Mouse (Mus musculus) C2C12 (cell line): ENCODE data around the gene Ubac1. TPM values are rescaled to one million over a fixed set of nuclear protein-coding genes. Genes with fewer than 3 reads are reported as not detected.

ENCODE experiments used
- H3K27me3 ChIP-seq: one replicate; pipeline ENCODE4 v1.6.1; 2011; ENCODE audit not compliant: control insufficient read depth, insufficient read depth, insufficient read length
- H3K36me3 ChIP-seq: one replicate; pipeline ENCODE4 v1.6.1; 2011; ENCODE audit not compliant: control insufficient read depth, insufficient read depth
- H3K4me3 ChIP-seq: one replicate; pipeline ENCODE4 v1.5.1; 2011; ENCODE audit warnings: mild to moderate bottlenecking, control low read depth; ENCODE audit not compliant: poor library complexity, insufficient read depth, severe bottlenecking
- H3K79me2 ChIP-seq: one replicate; pipeline ENCODE4 v1.6.1; 2011; ENCODE audit not compliant: control insufficient read depth, insufficient read depth
- H3K79me3 ChIP-seq: one replicate; pipeline ENCODE4 v1.6.1; 2011; ENCODE audit warnings: low read depth, control low read depth
- H3ac ChIP-seq: one replicate; pipeline ENCODE3; 2011; ENCODE audit warnings: low read depth; ENCODE audit not compliant: control insufficient read depth, insufficient read length
- CEBPB ChIP-seq: IDR thresholded peaks from one replicate; pipeline ENCODE4 v1.6.1; 2011; ENCODE audit warnings: low read depth, mild to moderate bottlenecking, control low read depth, moderate library complexity
- CTCF ChIP-seq: IDR thresholded peaks from one replicate; pipeline ENCODE4 v1.5.1; 2011; ENCODE audit not compliant: control insufficient read depth, insufficient read depth, insufficient read length
- FOSL1 ChIP-seq: IDR thresholded peaks from one replicate; pipeline ENCODE4 v1.8.0; 2011; ENCODE audit warnings: mild to moderate bottlenecking, low read length; ENCODE audit not compliant: poor library complexity, insufficient read depth, severe bottlenecking
- MAX ChIP-seq: IDR thresholded peaks from one replicate; pipeline ENCODE4 v1.6.1; 2011; ENCODE audit warnings: mild to moderate bottlenecking, control low read depth
- MYOD1 ChIP-seq: IDR thresholded peaks from one replicate; pipeline ENCODE4 v1.6.1; 2011; ENCODE audit warnings: low read depth; ENCODE audit not compliant: control insufficient read depth, insufficient read length
- MYOG ChIP-seq: IDR thresholded peaks from one replicate; pipeline ENCODE4 v1.6.1; 2011; ENCODE audit not compliant: control insufficient read depth, insufficient read length; ENCODE audit errors: extremely low read depth
- USF1 ChIP-seq: IDR thresholded peaks from one replicate; pipeline ENCODE4 v1.6.1; 2011; ENCODE audit warnings: low read depth, mild to moderate bottlenecking, control low read depth, moderate library complexity
- polyA plus RNA-seq: library from polyadenylated mRNA; unstranded; fragments of >200 nt; fragmentation: generic; extraction: Trizol; gene quantifications from one replicate; pipeline ENCODE4 v1.2.1, GENCODE M21; 2012; ENCODE audit warnings: missing spikeins

Gene Ubac1
- polyA plus RNA-seq, 1 experiment, result 60.6 TPM

GRCm38 (mm10) chr2:26062241-26062640 is 40.7 kb upstream of the Ubac1 start:
- H3K4me3 ChIP-seq, result no peak overlapping the region
- no peaks in the 10 kb centered on the region for H3K79me3 ChIP-seq
- no peak overlapping the region for H3ac ChIP-seq
- H3K36me3 ChIP-seq, result peaks cover 7% of the 10 kb centered on the region
- H3K79me2 ChIP-seq, result no peaks in the 10 kb centered on the region
- H3K27me3 ChIP-seq, result no peaks in the 10 kb centered on the region
- TF ChIP-seq MYOG, result no peak
- no peak for TF ChIP-seq MAX

GRCm38 (mm10) chr2:26061018-26061666 is 39.6 kb upstream of the Ubac1 start:
- H3K36me3 ChIP-seq, result peaks cover 9% of the 10 kb centered on the region
- no peaks in the 10 kb centered on the region for H3K79me2 ChIP-seq
- H3ac ChIP-seq, result no peak overlapping the region
- TF ChIP-seq USF1 (no peak), MYOD1 (no peak), CEBPB (no peak), FOSL1 (no peak), MAX (no peak), CTCF (no peak), MYOG (no peak)
- no peaks in the 10 kb centered on the region for H3K27me3 ChIP-seq
- H3K4me3 ChIP-seq, result no peak overlapping the region
- H3K79me3 ChIP-seq, result no peaks in the 10 kb centered on the region

- peak; percentile 75 for TF ChIP-seq USF1
- TF ChIP-seq MYOD1, result no peak
- no peak for TF ChIP-seq MYOG
- no peak for TF ChIP-seq FOSL1
- TF ChIP-seq MAX, result no peak
- no peak for TF ChIP-seq CEBPB
- H3K36me3 ChIP-seq, result peaks cover 10% of the 10 kb centered on the region
- H3K27me3 ChIP-seq, result no peaks in the 10 kb centered on the region
- H3K79me3 ChIP-seq, result no peaks in the 10 kb centered on the region
- no peak overlapping the region for H3K4me3 ChIP-seq
- no peaks in the 10 kb centered on the region for H3K79me2 ChIP-seq
- H3ac ChIP-seq, result no peak overlapping the region
Observed at GRCm38 (mm10) chr2:26057053-26057452, 35.5 kb upstream of the Ubac1 start.

- no peaks in the 10 kb centered on the region for H3K27me3 ChIP-seq
- no peak overlapping the region for H3K4me3 ChIP-seq
- H3K79me3 ChIP-seq, result no peaks in the 10 kb centered on the region
- no peaks in the 10 kb centered on the region for H3K79me2 ChIP-seq
- peaks cover 10% of the 10 kb centered on the region for H3K36me3 ChIP-seq
- TF ChIP-seq MAX, result no peak
- no peak for TF ChIP-seq CEBPB
- no peak for TF ChIP-seq MYOD1
- TF ChIP-seq CTCF, result no peak
- TF ChIP-seq FOSL1, result no peak
- H3ac ChIP-seq, result no peak overlapping the region
Observed at GRCm38 (mm10) chr2:26056226-26056625, 34.7 kb upstream of the Ubac1 start.

GRCm38 (mm10) chr2:26055747-26056102 is 34.2 kb upstream of the Ubac1 start:
- Histone ChIP-seq H3ac (no peak overlapping the region), H3K36me3 (peaks cover 8% of the 10 kb centered on the region), H3K79me2 (no peaks in the 10 kb centered on the region), H3K27me3 (no peaks in the 10 kb centered on the region), H3K79me3 (no peaks in the 10 kb centered on the region), H3K4me3 (no peak overlapping the region)
- no peak for TF ChIP-seq FOSL1
- no peak for TF ChIP-seq USF1
- no peak for TF ChIP-seq CTCF
- TF ChIP-seq MYOG, result no peak
- TF ChIP-seq MAX, result no peak
- no peak for TF ChIP-seq CEBPB
- TF ChIP-seq MYOD1, result no peak

GRCm38 (mm10) chr2:26055046-26055746 is 33.6 kb upstream of the Ubac1 start:
- no peak overlapping the region for H3K4me3 ChIP-seq
- H3K36me3 ChIP-seq, result peaks cover 3% of the 10 kb centered on the region
- peaks cover 5% of the 10 kb centered on the region for H3K27me3 ChIP-seq
- H3ac ChIP-seq, result no peak overlapping the region
- TF ChIP-seq CTCF (peak; percentile 84), USF1 (no peak)
- H3K79me2 ChIP-seq, result no peaks in the 10 kb centered on the region
- H3K79me3 ChIP-seq, result no peaks in the 10 kb centered on the region
